Mouse (Mus musculus) adrenal gland, postnatal 36 days (tissue): ENCODE data around the gene Mrps18b. TPM values are rescaled to one million over a fixed set of nuclear protein-coding genes. Genes with fewer than 3 reads are reported as not detected.

Experiments used
- DNase-seq, 2 experiments: peaks; one replicate each; pipeline ENCODE4 v3.0.0; 2021; ENCODE audit warnings: mixed read lengths in 1 of 2
- total RNA-seq, 2 experiments: library from RNA; stranded (reverse); gene quantifications; 2 replicates each; pipeline ENCODE4 v1.2.3; 2021

Gene Mrps18b
- total RNA-seq, 2 experiments from 2014 or later = 92.6 to 97.8 TPM

GRCm38 (mm10) chr17:35874721-35875120, 41.5 kb downstream of the Mrps18b start:
- peak in 1 of 2 experiments; percentile 33 for DNase-seq

GRCm38 (mm10) chr17:35873774-35874519, 42.2 kb downstream of the Mrps18b start:
- peak; percentile 94 to 96 for DNase-seq

- peak; percentile 32 to 40 for DNase-seq
These were observed 45.1 kb downstream of the Mrps18b start for GRCm38 (mm10) chr17:35870884-35871696.

- peak; percentile 70 to 81 for DNase-seq
These were observed 45.9 kb downstream of the Mrps18b start for GRCm38 (mm10) chr17:35870151-35870883.

GRCm38 (mm10) chr17:35869346-35870067, 46.7 kb downstream of the Mrps18b start:
- DNase-seq = peak; percentile 53 to 71

- DNase-seq = no peak
These were observed 47.2 kb downstream of the Mrps18b start for GRCm38 (mm10) chr17:35868961-35869345.

- peak; percentile 38 to 66 for DNase-seq
These were observed 47.9 kb downstream of the Mrps18b start for GRCm38 (mm10) chr17:35868165-35868820.

- DNase-seq = peak; percentile 59 to 75
These were observed 49.0 kb downstream of the Mrps18b start for GRCm38 (mm10) chr17:35866911-35867890.

GRCm38 (mm10) chr17:35866281-35866831, 49.8 kb downstream of the Mrps18b start:
- DNase-seq = peak; percentile 80 to 87

GRCm38 (mm10) chr17:35865481-35866280, 50.5 kb downstream of the Mrps18b start, which contains the start of gene Ppp1r18:
Gene Ppp1r18 (plus strand): TSS chr17:35865593.
- DNase-seq = peak; percentile 75 to 85

GRCm38 (mm10) chr17:35864832-35865353, 51.3 kb downstream of the Mrps18b start:
- no peak for DNase-seq

GRCm38 (mm10) chr17:35861198-35861857, 54.9 kb downstream of the Mrps18b start, which contains the start of gene Nrm:
Gene Nrm (plus strand): TSS chr17:35861318.
- DNase-seq = peak; percentile 93 to 96

- no peak for DNase-seq
These were observed 55.4 kb downstream of the Mrps18b start for GRCm38 (mm10) chr17:35860831-35861197.
